Mouse (Mus musculus) MEL (cell line): Measurements from ENCODE around the gene Nfrkb. TPM values are rescaled to one million over a fixed set of nuclear protein-coding genes. Genes with fewer than 3 reads are reported as not detected.

Experiments
- DNase-seq: peaks from one replicate; pipeline ENCODE4 v3.0.0; 2011; ENCODE audit warnings: low read depth, low spot score
- H3K27ac ChIP-seq: 2 replicates; pipeline ENCODE4 v1.5.1; 2012; ENCODE audit warnings: low read depth, mild to moderate bottlenecking, control low read depth, low read length, moderate library complexity; ENCODE audit not compliant: control insufficient read depth
- H3K27me3 ChIP-seq, 2 experiments: fragments of 150-350 bp in 1 of 2; sonication (generic) in 1 of 2; 2 replicates each; pipeline ENCODE4 v1.6.1; 2012; ENCODE audit warnings: low read length in 2 of 2, mild to moderate bottlenecking in 2 of 2, improper control_type of control experiment in 1 of 2, moderate library complexity in 1 of 2; ENCODE audit not compliant: insufficient read depth in 2 of 2, control insufficient read depth in 1 of 2
- H3K36me3 ChIP-seq, 2 experiments: 2 replicates each; pipeline ENCODE4 v1.6.1; 2012 to 2014; ENCODE audit warnings: low read length in 2 of 2, improper control_type of control experiment in 1 of 2, inconsistent platforms in 1 of 2, mild to moderate bottlenecking in 1 of 2; ENCODE audit not compliant: insufficient read depth in 2 of 2, control insufficient read depth in 1 of 2
- H3K4me1 ChIP-seq, 2 experiments: fragments of 150-350 bp in 1 of 2; sonication (generic) in 1 of 2; 2 replicates each; pipeline ENCODE4 v1.6.1; 2012; ENCODE audit warnings: low read length in 2 of 2, improper control_type of control experiment in 1 of 2, mild to moderate bottlenecking in 1 of 2; ENCODE audit not compliant: insufficient read depth in 2 of 2, control insufficient read depth in 1 of 2
- H3K4me3 ChIP-seq, 2 experiments: fragments of 150-350 bp in 1 of 2; sonication (generic) in 1 of 2; 2 replicates each; pipeline ENCODE4 v1.5.1; 2012; ENCODE audit warnings: low read depth in 2 of 2, low read length in 2 of 2, mild to moderate bottlenecking in 2 of 2, moderate library complexity in 2 of 2, control low read depth in 1 of 2, improper control_type of control experiment in 1 of 2; ENCODE audit not compliant: control insufficient read depth in 1 of 2, insufficient read depth in 1 of 2
- H3K79me2 ChIP-seq: 2 replicates; pipeline ENCODE4 v1.6.1; 2012; ENCODE audit warnings: mild to moderate bottlenecking, low read length, moderate library complexity; ENCODE audit not compliant: control insufficient read depth, poor library complexity, insufficient read depth
- H3K9ac ChIP-seq: 2 replicates; pipeline ENCODE4 v1.6.1; 2012; ENCODE audit warnings: low read depth, mild to moderate bottlenecking, control low read depth, low read length, moderate library complexity; ENCODE audit not compliant: control insufficient read depth, poor library complexity, severe bottlenecking
- H3K9me3 ChIP-seq: fragments of 150-350 bp; sonication (generic); replicated peaks from 2 replicates; pipeline ENCODE4 v1.6.1; 2012; ENCODE audit warnings: mild to moderate bottlenecking, low read length, improper control_type of control experiment, moderate library complexity; ENCODE audit not compliant: insufficient read depth
- BHLHE40 ChIP-seq: IDR thresholded peaks from 2 replicates; pipeline ENCODE4 v1.6.1; 2012; ENCODE audit warnings: low read depth, mild to moderate bottlenecking, inconsistent platforms, low read length, improper control_type of control experiment, borderline replicate concordance
- CTCF ChIP-seq, 3 experiments: IDR thresholded peaks in 2 of 3; conservative IDR thresholded peaks in 1 of 3; 2 replicates each; pipeline ENCODE4 v1.5.1; 2011 to 2012; ENCODE audit warnings: low read length in 3 of 3, low read depth in 2 of 3, mild to moderate bottlenecking in 2 of 3, improper control_type of control experiment in 1 of 3, inconsistent platforms in 1 of 3, mixed read lengths in 1 of 3, moderate library complexity in 1 of 3; ENCODE audit not compliant: control insufficient read depth in 1 of 3, insufficient read depth in 1 of 3, poor library complexity in 1 of 3, severe bottlenecking in 1 of 3
- ELF1 ChIP-seq: IDR thresholded peaks from 2 replicates; pipeline ENCODE4 v1.6.1; 2014; ENCODE audit warnings: low read depth, mild to moderate bottlenecking, inconsistent platforms, low read length, improper control_type of control experiment, moderate library complexity
- ETS1 ChIP-seq: IDR thresholded peaks from 2 replicates; pipeline ENCODE4 v1.6.1; 2012; ENCODE audit warnings: low read depth, mild to moderate bottlenecking, inconsistent platforms, low read length, improper control_type of control experiment, moderate library complexity
- GABPA ChIP-seq: IDR thresholded peaks from 2 replicates; pipeline ENCODE4 v1.6.1; 2012; ENCODE audit warnings: low read depth, mild to moderate bottlenecking, inconsistent platforms, low read length, improper control_type of control experiment, moderate library complexity
- GATA1 ChIP-seq: IDR thresholded peaks from 2 replicates; pipeline ENCODE4 v1.6.1; 2011; ENCODE audit warnings: low read depth, low read length, improper control_type of control experiment
- HCFC1 ChIP-seq: IDR thresholded peaks from 2 replicates; pipeline ENCODE4 v1.6.1; 2012; ENCODE audit warnings: low read depth, mild to moderate bottlenecking, inconsistent platforms, low read length, improper control_type of control experiment, moderate library complexity
- MAZ ChIP-seq: IDR thresholded peaks from 2 replicates; pipeline ENCODE4 v1.6.1; 2012; ENCODE audit warnings: low read depth, mild to moderate bottlenecking, inconsistent platforms, low read length, improper control_type of control experiment
- MXI1 ChIP-seq: IDR thresholded peaks from 2 replicates; pipeline ENCODE4 v1.6.1; 2011; ENCODE audit warnings: mild to moderate bottlenecking, low read depth, low read length, improper control_type of control experiment
- MYB ChIP-seq: IDR thresholded peaks from 2 replicates; pipeline ENCODE4 v1.6.1; 2011; ENCODE audit warnings: mild to moderate bottlenecking, low read depth, low read length, improper control_type of control experiment
- MYC ChIP-seq: IDR thresholded peaks from 2 replicates; pipeline ENCODE4 v1.6.1; 2011; ENCODE audit warnings: low read depth, mild to moderate bottlenecking, low read length, improper control_type of control experiment, moderate library complexity
- NRF1 ChIP-seq: IDR thresholded peaks from 2 replicates; pipeline ENCODE4 v1.6.1; 2014; ENCODE audit warnings: low read depth, mild to moderate bottlenecking, inconsistent platforms, low read length, improper control_type of control experiment, moderate library complexity; ENCODE audit not compliant: poor library complexity, insufficient read depth, severe bottlenecking
- POLR2AphosphoS2 ChIP-seq: IDR thresholded peaks from 2 replicates; pipeline ENCODE4 v1.6.1; 2011; ENCODE audit warnings: low read length, improper control_type of control experiment
- POLR2AphosphoS5 ChIP-seq: IDR thresholded peaks from 2 replicates; pipeline ENCODE4 v1.6.1; 2012; ENCODE audit warnings: low read depth, borderline replicate concordance, mild to moderate bottlenecking, inconsistent platforms, low read length, moderate library complexity, mixed read lengths
- RAD21 ChIP-seq: IDR thresholded peaks from 2 replicates; pipeline ENCODE4 v1.6.1; 2011; ENCODE audit warnings: mild to moderate bottlenecking, low read depth, low read length, improper control_type of control experiment
- RCOR1 ChIP-seq: IDR thresholded peaks from 2 replicates; pipeline ENCODE4 v1.6.1; 2012; ENCODE audit warnings: low read depth, mild to moderate bottlenecking, inconsistent platforms, low read length, improper control_type of control experiment
- SIN3A ChIP-seq: IDR thresholded peaks from 2 replicates; pipeline ENCODE4 v1.6.1; 2012; ENCODE audit warnings: low read length, improper control_type of control experiment, inconsistent platforms
- SMC3 ChIP-seq: IDR thresholded peaks from 2 replicates; pipeline ENCODE4 v1.6.1; 2011; ENCODE audit warnings: low read depth, low read length, improper control_type of control experiment
- TAL1 ChIP-seq: IDR thresholded peaks from 2 replicates; pipeline ENCODE4 v1.6.1; 2012; ENCODE audit warnings: mild to moderate bottlenecking, inconsistent platforms, low read length, moderate library complexity, mixed read lengths
- UBTF ChIP-seq: IDR thresholded peaks from 2 replicates; pipeline ENCODE4 v1.6.1; 2012; ENCODE audit warnings: low read depth, mild to moderate bottlenecking, inconsistent platforms, low read length, improper control_type of control experiment, moderate library complexity, borderline replicate concordance; ENCODE audit not compliant: insufficient read depth
- ZC3H11A ChIP-seq: IDR thresholded peaks from 2 replicates; pipeline ENCODE4 v1.6.1; 2012; ENCODE audit warnings: low read depth, mild to moderate bottlenecking, inconsistent platforms, low read length, improper control_type of control experiment
- ZMIZ1 ChIP-seq: IDR thresholded peaks from 2 replicates; pipeline ENCODE4 v1.6.1; 2012; ENCODE audit warnings: low read depth, mild to moderate bottlenecking, inconsistent platforms, low read length, improper control_type of control experiment, moderate library complexity
- polyA plus RNA-seq, 2 experiments: library from polyadenylated mRNA; stranded (reverse) in 1 of 2; unstranded in 1 of 2; fragments of >175 nt in 1 of 2; fragments of >200 nt in 1 of 2; gene quantifications; 2 replicates each; pipeline versions ENCODE4 v1.2.1 to v1.2.4; 2012; ENCODE audit warnings: low replicate concordance in 2 of 2, low read depth in 1 of 2; ENCODE audit not compliant: insufficient read length in 2 of 2, insufficient read depth in 1 of 2, missing spikeins in 1 of 2
- total RNA-seq: library from RNA; depleted of rRNA; stranded (reverse); fragments of 300-350 nt; gene quantifications from 2 replicates; pipeline ENCODE4 v1.2.3, GENCODE M21; 2012

The Nfrkb gene
- total and polyA plus RNA-seq, 3 experiments = 20.3 to 54.1 (median 33.8) TPM

DNA sequence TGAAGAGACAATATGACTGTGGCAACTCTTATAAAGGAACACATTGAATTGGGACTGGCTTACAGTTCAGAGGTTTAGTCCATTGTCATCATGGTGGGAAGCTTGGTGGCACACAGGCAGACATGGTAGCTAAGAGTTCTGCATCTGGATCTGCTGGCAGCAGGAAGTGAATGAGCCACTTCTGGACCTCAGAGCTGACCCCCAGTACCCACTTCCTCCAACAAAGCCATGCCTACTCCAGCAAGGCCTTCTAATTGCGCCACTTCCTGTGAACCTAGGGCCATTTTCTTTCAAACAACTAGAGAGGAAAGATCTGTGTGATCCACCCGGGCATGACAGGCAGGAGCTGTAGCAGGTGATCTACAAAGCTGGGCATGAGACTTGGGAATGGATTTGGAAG is 33.3 kb upstream of the Nfrkb start:
- H3K27me3 ChIP-seq = no peaks in the 10 kb centered on the region
- H3K4me3 ChIP-seq = no peak overlapping the region
- TF ChIP-seq POLR2AphosphoS5 = no peak
- TF ChIP-seq MYC = no peak
- TF ChIP-seq SMC3 = no peak
- no peak for TF ChIP-seq TAL1
- TF ChIP-seq SIN3A = no peak
- TF ChIP-seq BHLHE40 = no peak
- TF ChIP-seq UBTF = no peak
- TF ChIP-seq ELF1 = no peak
- no peak for TF ChIP-seq ETS1
- TF ChIP-seq HCFC1 = no peak
- no peaks in the 10 kb centered on the region; a peak in 1 of 4 replicates for H3K36me3 ChIP-seq
- H3K4me1 ChIP-seq = no peaks in the 10 kb centered on the region
- no peaks in the 10 kb centered on the region for H3K79me2 ChIP-seq
- no peak overlapping the region for H3K27ac ChIP-seq
- no peak overlapping the region for H3K9ac ChIP-seq
- DNase-seq = no peak
- H3K9me3 ChIP-seq = no peaks in the 10 kb centered on the region

DNA sequence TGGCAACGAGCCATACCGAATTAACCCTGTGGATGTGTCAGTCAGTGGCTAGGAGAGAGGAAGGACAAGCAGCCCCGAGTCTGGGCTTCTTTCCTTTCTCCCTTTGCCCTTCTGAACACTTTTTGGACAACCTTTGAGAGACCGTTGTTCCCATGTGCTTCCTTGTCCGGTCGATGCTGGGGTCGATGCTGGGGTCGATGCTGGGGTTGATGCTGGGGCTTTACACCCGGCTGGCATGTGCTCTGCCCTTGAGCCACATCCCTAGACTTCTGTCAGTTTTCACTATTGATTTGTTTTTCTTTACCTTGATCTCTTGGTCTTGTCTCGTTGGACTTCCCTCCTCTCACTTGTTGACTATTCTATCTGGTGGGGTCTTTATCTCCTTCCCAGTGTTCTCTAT is 32.5 kb upstream of the Nfrkb start:
- H3K9me3 ChIP-seq = no peaks in the 10 kb centered on the region
- no peaks in the 10 kb centered on the region for H3K36me3 ChIP-seq
- H3K27ac ChIP-seq = no peak overlapping the region
- TF ChIP-seq GABPA (no peak), MXI1 (no peak), POLR2AphosphoS2 (no peak), RAD21 (no peak), GATA1 (no peak), NRF1 (no peak), TAL1 (no peak), ZC3H11A (no peak), MAZ (no peak), ZMIZ1 (no peak), RCOR1 (no peak), MYC (no peak), CTCF (IDR thresholded peaks at IDR 0.05 in 2 of 3, conservative IDR thresholded peaks at IDR 0.05 in 1 of 3; ENCODE audit: control insufficient read depth in 1 of 3, insufficient read depth in 1 of 3, low read depth in 2 of 3, low read length in 3 of 3, poor library complexity in 1 of 3, severe bottlenecking in 1 of 3) (no peak), MYB (no peak), UBTF (no peak)
- TF ChIP-seq, all 39 proteins: peak for 0
- no peaks in the 10 kb centered on the region for H3K4me1 ChIP-seq
- no peak overlapping the region for H3K4me3 ChIP-seq
- no peak for DNase-seq
- H3K9ac ChIP-seq = no peak overlapping the region
- no peaks in the 10 kb centered on the region for H3K27me3 ChIP-seq
- no peaks in the 10 kb centered on the region for H3K79me2 ChIP-seq
